Mouse (Mus musculus) urinary bladder, adult 18-20 months (tissue): Measurements from ENCODE around the gene Rhox7b.
"Not testable (repeated sequence)": the region's sequence is repeated elsewhere in the genome, so short reads cannot be mapped to it uniquely, and the experiment has no call there.

Experiments used
- DNase-seq, 2 experiments: peaks; one replicate each; pipeline ENCODE4 v3.0.0; 2022; ENCODE audit warnings: low spot score in 2 of 2, mixed read lengths in 2 of 2

The Rhox7b gene

GRCm38 (mm10) chrX:37897132-37897531, at the start of gene Rhox7b:
Rhox7b (minus strand) TSS chrX:37897232.
- not testable (repeated sequence) for DNase-seq

GRCm38 (mm10) chrX:37916311-37916710, 19.3 kb upstream of the Rhox7b start:
- no peak for DNase-seq

DNA sequence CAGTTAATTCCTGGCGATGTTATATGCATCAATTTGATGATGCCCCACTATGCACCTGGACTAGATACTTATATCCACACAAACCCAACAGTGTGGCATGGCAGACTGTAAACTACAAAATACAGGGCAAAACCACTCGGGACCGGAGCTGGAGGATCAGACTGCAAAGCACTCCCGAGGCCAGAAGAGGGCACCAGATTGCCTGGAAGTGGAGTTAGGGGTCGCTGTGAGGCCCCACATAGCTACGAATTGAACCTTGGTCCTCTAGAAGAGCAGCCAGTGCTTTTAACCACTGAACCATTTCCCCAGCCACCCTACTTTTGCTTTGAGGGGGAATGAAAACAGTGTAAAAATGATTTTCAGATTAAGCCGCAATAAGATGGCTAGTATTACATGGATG, 11.5 kb upstream of the Rhox7b start:
- DNase-seq: no peak

DNA sequence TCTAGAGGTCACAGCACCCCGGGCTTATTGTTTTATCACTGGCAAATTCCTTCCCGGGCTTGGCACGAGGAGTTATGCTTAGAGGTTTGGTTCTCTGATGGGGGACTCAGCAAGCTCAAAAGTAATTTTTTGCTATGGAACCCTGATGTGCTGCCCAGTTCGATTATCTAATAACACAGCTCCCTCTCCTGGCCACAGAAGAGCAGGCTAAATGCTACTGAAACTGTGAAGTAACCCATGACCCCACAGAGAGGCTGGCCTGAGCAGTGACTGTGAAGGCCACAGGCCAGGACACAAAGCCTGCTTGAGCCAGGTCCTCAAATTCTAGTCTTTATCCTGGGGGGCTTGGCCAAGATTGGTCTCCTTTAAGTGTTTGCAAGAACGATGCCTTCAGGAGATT, 6.7 kb upstream of the Rhox7b start:
- DNase-seq: no peak

DNA sequence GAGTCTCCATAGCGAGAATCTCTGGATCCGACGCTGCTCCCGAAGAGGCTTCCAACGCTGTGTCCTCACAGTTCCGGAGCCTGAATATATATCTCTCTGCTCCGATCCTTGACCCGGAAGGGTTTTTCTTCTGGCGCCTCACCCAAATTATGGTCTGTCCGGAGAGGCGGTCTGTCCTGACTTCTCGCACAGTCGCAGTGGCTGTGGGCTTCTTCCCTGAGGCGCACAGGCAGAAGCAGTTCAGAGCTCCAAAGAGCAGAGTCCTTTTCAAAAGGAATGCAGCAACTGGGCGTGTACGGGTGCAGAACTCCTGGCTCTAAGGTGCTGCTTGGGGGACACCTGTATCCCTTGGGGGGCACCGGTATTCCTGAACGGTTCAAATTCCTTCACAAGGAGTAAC, 4.6 kb upstream of the Rhox7b start, which contains the start of gene Rhox9:
Gene Rhox9, minus strand, starts transcription at position 101 of the 400 bp plus-strand sequence.
- not testable (repeated sequence) for DNase-seq

GRCm38 (mm10) chrX:37878844-37879243, 18.2 kb downstream of the Rhox7b start, which contains the start of gene Rhox8:
Rhox8 (minus strand) TSS chrX:37878944.
- no peak for DNase-seq

- DNase-seq: no peak
These were observed 25.4 kb downstream of the Rhox7b start for GRCm38 (mm10) chrX:37871641-37872040.
